Mouse (Mus musculus) left cerebral cortex, postnatal 4 days (tissue): Measurements from ENCODE around the gene Prg2. TPM values are rescaled to one million over a fixed set of nuclear protein-coding genes. Genes with fewer than 3 reads are reported as not detected.

Source experiments
- DNase-seq: peaks from one replicate; pipeline ENCODE4 v3.0.0-alpha.2; 2022
- intact Hi-C: fragments of 180-260 bp; cut with DNase I; formaldehyde crosslinking; loops from one replicate; pipeline ENCODE4 v1.15.1; 2025
- total RNA-seq, 2 experiments: library from RNA; stranded (reverse); gene quantifications; 2 replicates each; pipeline ENCODE4 v1.2.3; 2021

Prg2 gene
- total RNA-seq, 2 experiments from 2014 or later, result not detected

GRCm38 (mm10) chr2:85026178-85026577 lies 45.9 kb downstream of the Prg2 start:
- intact Hi-C loops, result no loop called here

DNA sequence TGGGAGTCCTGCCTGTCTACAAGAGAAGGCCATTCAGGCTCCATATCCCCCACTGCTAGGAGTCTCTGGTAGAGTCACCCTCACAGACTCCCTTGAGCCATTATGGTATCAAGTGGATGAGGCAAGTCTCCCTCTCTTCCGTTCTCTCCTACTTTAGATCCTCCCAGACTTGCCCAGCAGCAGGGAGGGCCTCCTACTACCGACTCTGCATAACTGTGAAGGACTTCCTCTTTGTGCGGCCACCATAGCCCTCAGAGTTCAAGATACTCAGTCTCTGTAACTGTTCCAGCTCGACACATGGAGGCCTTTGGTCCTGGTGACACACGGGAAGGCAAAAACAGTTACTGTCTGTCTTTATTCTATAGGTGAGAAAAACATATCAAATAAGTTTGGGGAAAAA lies 47.0 kb downstream of the Prg2 start:
- intact Hi-C loops, result no loop called here
- no peak for DNase-seq

More at GRCm38 (mm10) chr2:85026178-85026577, 45.9 kb downstream of the Prg2 start:
- DNase-seq, result no peak

- intact Hi-C loops, result loop anchor here (10.0 kb wide), 1 partner anchor 195 kb away; the partner anchor contains the start of gene Slc43a1
- DNase-seq, result no peak
Measured at GRCm38 (mm10) chr2:85029897-85030296, 49.6 kb downstream of the Prg2 start.

- no peak for DNase-seq
- intact Hi-C loops, result loop anchor here (10.0 kb wide), 1 partner anchor 196 kb away; the partner anchor contains the start of gene Slc43a1
Measured at GRCm38 (mm10) chr2:85030989-85031388, 50.7 kb downstream of the Prg2 start.

GRCm38 (mm10) chr2:85033121-85033520 lies 52.9 kb downstream of the Prg2 start:
- intact Hi-C loops, result loop anchor here (10.0 kb wide), 1 partner anchor 198 kb away; the partner anchor contains the start of gene Slc43a1
- no peak for DNase-seq

Other genes with a start within 250 kb of the Prg2 start
- 10 to 100 TPM; 13.7 to 15.4 TPM for gene Ypel4, start 246.4 kb upstream of the Prg2 start, total RNA-seq
- 1 to 10 TPM; 5.8 to 6.9 TPM for gene Gm19426, start 236.8 kb upstream of the Prg2 start, total RNA-seq
- gene Serping1, start 205.0 kb upstream of the Prg2 start, total RNA-seq, result 1 to 10 TPM; 5.6 to 6.2 TPM
- gene Ube2l6, start 181.6 kb upstream of the Prg2 start, total RNA-seq, result 1 to 10 TPM; 5.3 to 5.7 TPM
- not detected for gene Smtnl1, start 157.8 kb upstream of the Prg2 start, total RNA-seq
- gene Timm10, start 153.5 kb upstream of the Prg2 start, total RNA-seq, result 10 to 100 TPM; 55.5 to 60.4 TPM
- gene Slc43a1, start 141.6 kb upstream of the Prg2 start, total RNA-seq, result 1 to 10 TPM in 1 of 2 experiments, under 1 TPM in 1; 0.46 to 1.3 TPM
- 10 to 100 TPM; 59.4 to 61.6 TPM for gene Rtn4rl2, start 93.8 kb upstream of the Prg2 start, total RNA-seq
- 1 to 10 TPM; 3.4 to 5.6 TPM for gene Slc43a3, start 43.9 kb upstream of the Prg2 start, total RNA-seq
- not detected for gene Prg3, start 7.8 kb downstream of the Prg2 start, total RNA-seq
- gene Ssrp1, start 56.8 kb downstream of the Prg2 start, total RNA-seq, result 100 to 1,000 TPM; 146 to 154 TPM
- gene P2rx3, start 57.0 kb downstream of the Prg2 start, total RNA-seq, result 1 to 10 TPM; 1.0 to 1.4 TPM
- gene Tnks1bp1, start 67.6 kb downstream of the Prg2 start, total RNA-seq, result 10 to 100 TPM; 80.1 to 91.9 TPM
- gene Aplnr, start 155.8 kb downstream of the Prg2 start, total RNA-seq, result 10 to 100 TPM; 27.9 to 28.4 TPM
- 10 to 100 TPM; 53.3 to 54.1 TPM for gene Lrrc55, start 216.7 kb downstream of the Prg2 start, total RNA-seq